Mouse (Mus musculus): Measurements from ENCODE around the gene Ube2g2. TPM values are rescaled to one million over a fixed set of nuclear protein-coding genes. Genes with fewer than 3 reads are reported as not detected.

Ube2g2 gene
- 10 to 100 TPM; 81.6 to 95.4 TPM for total RNA-seq (2021)
- long read RNA-seq, experiment 1, transcript Ube2g2-204 (6 exons, 2,031 nt) = major isoform, 83 of 107 reads
- long read RNA-seq, experiment 1, partial matches to known transcripts = 7 of 107 reads
- long read RNA-seq, experiment 1, other reads (novel, unspliced or antisense) = 14 of 107 reads
- long read RNA-seq, experiment 2, transcript Ube2g2-204 (6 exons, 2,031 nt) = major isoform, 139 of 161 reads
- long read RNA-seq, experiment 2, partial matches to known transcripts = 4 of 161 reads
- long read RNA-seq, experiment 2, other reads (novel, unspliced or antisense) = 17 of 161 reads

GRCm38 (mm10) chr10:77622055-77622988 is at the start of gene Ube2g2:
Gene Ube2g2 (plus strand): TSS chr10:77622275.
- TF ChIP-seq CTCF (conservative IDR thresholded peaks at IDR 0.05) = no peak
- DNase-seq (ENCODE audit: low spot score in 2 of 2) = peak; percentile 88 to 93
- H3K4me3 ChIP-seq = peak within 1 kb of the TSS; percentile 82

GRCm38 (mm10) chr10:77573162-77573561 is 48.9 kb upstream of the Ube2g2 start:
- TF ChIP-seq CTCF (conservative IDR thresholded peaks at IDR 0.05) = no peak
- Histone ChIP-seq H3K27ac (no peak overlapping the region), H3K4me3 (no peak overlapping the region)
- DNase-seq (ENCODE audit: low spot score in 2 of 2) = no peak

More at GRCm38 (mm10) chr10:77622055-77622988, at the start of gene Ube2g2:
- peak within 1 kb of the TSS; percentile 96 for H3K27ac ChIP-seq

- Histone ChIP-seq H3K27ac (no peak overlapping the region), H3K4me3 (no peak overlapping the region)
- no peak for DNase-seq (ENCODE audit: low spot score in 2 of 2)
- no peak for TF ChIP-seq CTCF (conservative IDR thresholded peaks at IDR 0.05)
These were observed 41.8 kb upstream of the Ube2g2 start for GRCm38 (mm10) chr10:77580027-77580920.

- DNase-seq (ENCODE audit: low spot score in 2 of 2) = no peak
- H3K4me3 ChIP-seq = peak overlapping the region; percentile 80
- no peak for TF ChIP-seq CTCF (conservative IDR thresholded peaks at IDR 0.05)
- H3K27ac ChIP-seq = peak overlapping the region; percentile 97
These were observed 41.1 kb upstream of the Ube2g2 start for GRCm38 (mm10) chr10:77581023-77581407.

GRCm38 (mm10) chr10:77581408-77582284 is 40.4 kb upstream of the Ube2g2 start, which contains the start of gene Pttg1ip:
Gene Pttg1ip (plus strand): TSS chr10:77581720.
- DNase-seq (ENCODE audit: low spot score in 2 of 2) = peak; percentile 94 to 95
- H3K4me3 ChIP-seq = peak within 1 kb of the TSS; percentile 80
- TF ChIP-seq CTCF (conservative IDR thresholded peaks at IDR 0.05) = no peak

GRCm38 (mm10) chr10:77582285-77582618 is 39.8 kb upstream of the Ube2g2 start:
- DNase-seq (ENCODE audit: low spot score in 2 of 2) = no peak
- H3K4me3 ChIP-seq = peak overlapping the region; percentile 80
- peak overlapping the region; percentile 97 for H3K27ac ChIP-seq
- no peak for TF ChIP-seq CTCF (conservative IDR thresholded peaks at IDR 0.05)

More at GRCm38 (mm10) chr10:77581408-77582284, 40.4 kb upstream of the Ube2g2 start, which contains the start of gene Pttg1ip:
- peak within 1 kb of the TSS; percentile 97 for H3K27ac ChIP-seq

GRCm38 (mm10) chr10:77583795-77584422 is 38.2 kb upstream of the Ube2g2 start:
- H3K4me3 ChIP-seq = peak overlapping the region; percentile 19; the same call in 1 of the 2 replicates
- H3K27ac ChIP-seq = no peak overlapping the region
- TF ChIP-seq CTCF (conservative IDR thresholded peaks at IDR 0.05) = no peak
- DNase-seq (ENCODE audit: low spot score in 2 of 2) = no peak

GRCm38 (mm10) chr10:77586637-77587036 is 35.4 kb upstream of the Ube2g2 start:
- no peak for DNase-seq (ENCODE audit: low spot score in 2 of 2)
- H3K4me3 ChIP-seq = no peak overlapping the region
- TF ChIP-seq CTCF (conservative IDR thresholded peaks at IDR 0.05) = no peak
- H3K27ac ChIP-seq = peak overlapping the region; percentile 20; the same call in 1 of the 2 replicates

GRCm38 (mm10) chr10:77587091-77587775 is 34.8 kb upstream of the Ube2g2 start:
- H3K4me3 ChIP-seq = no peak overlapping the region
- no peak for DNase-seq (ENCODE audit: low spot score in 2 of 2)
- H3K27ac ChIP-seq = peak overlapping the region; percentile 62
- TF ChIP-seq CTCF (conservative IDR thresholded peaks at IDR 0.05) = no peak

- Histone ChIP-seq H3K4me3 (no peak overlapping the region), H3K27ac (peak overlapping the region; percentile 21; the same call in 1 of the 2 replicates)
- TF ChIP-seq CTCF (conservative IDR thresholded peaks at IDR 0.05) = no peak
- no peak for DNase-seq (ENCODE audit: low spot score in 2 of 2)
These were observed 34.0 kb upstream of the Ube2g2 start for GRCm38 (mm10) chr10:77588036-77588435.
